Mouse (Mus musculus): ENCODE data around the gene Maneal.

- TF ChIP-seq HCFC1 (IDR thresholded peaks at IDR 0.05; ENCODE audit: borderline replicate concordance, insufficient read depth, low read length), result no peak
- TF ChIP-seq ZC3H11A (IDR thresholded peaks at IDR 0.05; ENCODE audit: borderline replicate concordance, low read depth, low read length), result no peak
Observed at GRCm38 (mm10) chr4:124890831-124891230, 28.9 kb upstream of the Maneal start.
